Mouse (Mus musculus) liver, adult 2 months (tissue): ENCODE results near the gene Drd4. TPM values are rescaled to one million over a fixed set of nuclear protein-coding genes. Genes with fewer than 3 reads are reported as not detected.
"Not testable (repeated sequence)": the region's sequence is repeated elsewhere in the genome, so short reads cannot be mapped to it uniquely, and the experiment has no call there.

ENCODE experiments used
- DNase-seq: peaks from one replicate; pipeline ENCODE4 v3.0.0-alpha.2; 2011; ENCODE audit warnings: low read depth, low spot score; ENCODE audit errors: extremely low read depth
- H3K27ac ChIP-seq: fragments of 200-500 bp; replicated peaks from 2 replicates; pipeline ENCODE4 v1.5.1; 2012; ENCODE audit warnings: low read depth, mild to moderate bottlenecking, control low read depth, inconsistent platforms, low read length; ENCODE audit not compliant: insufficient read depth
- H3K27me3 ChIP-seq: fragments of 200-500 bp; 2 replicates; pipeline ENCODE4 v1.6.1; 2012; ENCODE audit warnings: mild to moderate bottlenecking, moderate library complexity, low read length, inconsistent platforms; ENCODE audit not compliant: control insufficient read depth, insufficient read depth
- H3K36me3 ChIP-seq: fragments of 200-500 bp; 2 replicates; pipeline ENCODE4 v1.6.1; 2012; ENCODE audit warnings: low read length, inconsistent platforms; ENCODE audit not compliant: control insufficient read depth, insufficient read depth
- H3K4me1 ChIP-seq: fragments of 200-500 bp; 2 replicates; pipeline ENCODE4 v1.6.1; 2011; ENCODE audit warnings: low read length; ENCODE audit not compliant: control insufficient read depth, insufficient read depth
- H3K4me3 ChIP-seq: fragments of 200-500 bp; 2 replicates; pipeline ENCODE4 v1.5.1; 2011; ENCODE audit warnings: low read depth, mild to moderate bottlenecking, control low read depth, low read length, moderate library complexity; ENCODE audit not compliant: insufficient read depth
- H3K79me2 ChIP-seq: fragments of 200-500 bp; 2 replicates; pipeline ENCODE4 v1.6.1; 2012; ENCODE audit warnings: inconsistent platforms, mild to moderate bottlenecking, low read length, moderate library complexity; ENCODE audit not compliant: control insufficient read depth, insufficient read depth
- H3K9ac ChIP-seq: fragments of 200-500 bp; 2 replicates; pipeline ENCODE4 v1.6.1; 2012; ENCODE audit warnings: low read depth, mild to moderate bottlenecking, control low read depth, inconsistent platforms, low read length
- CTCF ChIP-seq: fragments of 200-500 bp; IDR thresholded peaks from 2 replicates; pipeline ENCODE4 v1.5.1; 2011; ENCODE audit warnings: low read depth, low read length, control low read depth
- POLR2A ChIP-seq: fragments of 200-500 bp; IDR thresholded peaks from 2 replicates; pipeline ENCODE4 v1.6.1; 2011; ENCODE audit warnings: low read length, control low read depth; ENCODE audit not compliant: insufficient read depth; ENCODE audit errors: extremely low read depth
- WGBS: fragments of 180-500 bp; shearing (Covaris S2); methylation state at CpG from one replicate; pipeline ENCODE4 v1.1.7; 2018; 5-methylcytosine and 5-hydroxymethylcytosine counted together
- polyA plus RNA-seq: library from polyadenylated mRNA; depleted of rRNA; stranded (reverse); fragments of >200 nt; gene quantifications from 2 replicates; pipeline ENCODE4 v1.2.3, GENCODE M21; 2012; rRNA removed
- total RNA-seq: library from RNA; depleted of rRNA; stranded (reverse); fragments of >200 nt; gene quantifications from 2 replicates; pipeline ENCODE4 v1.2.3, GENCODE M21; 2014; rRNA removed

The Drd4 gene
- not detected in 2 replicates for total RNA-seq
- not detected in 2 replicates for polyA plus RNA-seq

GRCm38 (mm10) chr7:141291921-141292582, at the start of gene Drd4:
TSS of gene Drd4 (plus strand) at chr7:141292006.
- TF ChIP-seq POLR2A: no peak
- no peak for TF ChIP-seq CTCF
- Histone ChIP-seq H3K27ac (no peak within 1 kb of the TSS), H3K27me3 (peaks cover 19% of the 10 kb centered on the region), H3K79me2 (no peaks in the 10 kb centered on the region), H3K9ac (no peak within 1 kb of the TSS), H3K36me3 (no peaks in the 10 kb centered on the region), H3K4me3 (no peak within 1 kb of the TSS; the same call in 1 of the 2 replicates), H3K4me1 (no peaks in the 10 kb centered on the region; the same call in 1 of the 2 replicates)
- WGBS: 9% methylated on average over 46 of the region's 46 CpGs
- no peak for DNase-seq

- not testable (repeated sequence) for H3K4me3 ChIP-seq, H3K79me2 ChIP-seq, H3K27me3 ChIP-seq, H3K27ac ChIP-seq, DNase-seq, H3K4me1 ChIP-seq, H3K9ac ChIP-seq
- 83% methylated on average over 4 of the region's 4 CpGs for WGBS
- H3K36me3 ChIP-seq: peaks cover 54% of the 10 kb centered on the region
Observed at GRCm38 (mm10) chr7:141250486-141250885, 41.3 kb upstream of the Drd4 start.

- 92% methylated on average over 10 of the region's 10 CpGs for WGBS
- TF ChIP-seq CTCF (no peak), POLR2A (no peak)
Observed at GRCm38 (mm10) chr7:141256159-141256558, 35.6 kb upstream of the Drd4 start.

GRCm38 (mm10) chr7:141261480-141261879, 30.3 kb upstream of the Drd4 start:
- H3K79me2 ChIP-seq: no peaks in the 10 kb centered on the region
- TF ChIP-seq CTCF: no peak
- no peak for TF ChIP-seq POLR2A
- no peak overlapping the region for H3K4me3 ChIP-seq
- no peak overlapping the region for H3K27ac ChIP-seq
- H3K9ac ChIP-seq: no peak overlapping the region
- peaks cover 21% of the 10 kb centered on the region; the same call in 1 of the 2 replicates for H3K36me3 ChIP-seq
- peaks cover 10% of the 10 kb centered on the region; the same call in 1 of the 2 replicates for H3K4me1 ChIP-seq
- WGBS: 60% methylated on average over 3 of the region's 3 CpGs
- H3K27me3 ChIP-seq: no peaks in the 10 kb centered on the region
- DNase-seq: no peak

More at GRCm38 (mm10) chr7:141256159-141256558, 35.6 kb upstream of the Drd4 start:
- no peak overlapping the region for H3K9ac ChIP-seq
- no peak overlapping the region for H3K27ac ChIP-seq
- no peaks in the 10 kb centered on the region for H3K79me2 ChIP-seq
- H3K27me3 ChIP-seq: no peaks in the 10 kb centered on the region
- no peak for DNase-seq
- H3K36me3 ChIP-seq: peaks cover 44% of the 10 kb centered on the region
- no peaks in the 10 kb centered on the region for H3K4me1 ChIP-seq
- H3K4me3 ChIP-seq: no peak overlapping the region

- Histone ChIP-seq H3K79me2 (no peaks in the 10 kb centered on the region), H3K4me1 (peaks cover 12% of the 10 kb centered on the region; the same call in 1 of the 2 replicates), H3K27me3 (no peaks in the 10 kb centered on the region), H3K36me3 (peaks cover 15% of the 10 kb centered on the region; the same call in 1 of the 2 replicates), H3K27ac (no peak overlapping the region), H3K4me3 (no peak overlapping the region), H3K9ac (no peak overlapping the region)
- WGBS: 93% methylated on average over 13 of the region's 13 CpGs
- TF ChIP-seq CTCF (no peak), POLR2A (no peak)
- DNase-seq: no peak
Observed at GRCm38 (mm10) chr7:141263640-141264039, 28.2 kb upstream of the Drd4 start.

GRCm38 (mm10) chr7:141264041-141264700, 27.6 kb upstream of the Drd4 start:
- WGBS: 87% methylated on average over 11 of the region's 11 CpGs
- Histone ChIP-seq H3K4me1 (peaks cover 12% of the 10 kb centered on the region; the same call in 1 of the 2 replicates), H3K27me3 (no peaks in the 10 kb centered on the region), H3K79me2 (no peaks in the 10 kb centered on the region), H3K4me3 (no peak overlapping the region), H3K9ac (no peak overlapping the region), H3K36me3 (peaks cover 12% of the 10 kb centered on the region; the same call in 1 of the 2 replicates), H3K27ac (no peak overlapping the region)
- DNase-seq: no peak
- TF ChIP-seq CTCF (no peak), POLR2A (no peak)
